Mouse (Mus musculus): Measurements from ENCODE around the gene Mylk.

Mylk gene

DNA sequence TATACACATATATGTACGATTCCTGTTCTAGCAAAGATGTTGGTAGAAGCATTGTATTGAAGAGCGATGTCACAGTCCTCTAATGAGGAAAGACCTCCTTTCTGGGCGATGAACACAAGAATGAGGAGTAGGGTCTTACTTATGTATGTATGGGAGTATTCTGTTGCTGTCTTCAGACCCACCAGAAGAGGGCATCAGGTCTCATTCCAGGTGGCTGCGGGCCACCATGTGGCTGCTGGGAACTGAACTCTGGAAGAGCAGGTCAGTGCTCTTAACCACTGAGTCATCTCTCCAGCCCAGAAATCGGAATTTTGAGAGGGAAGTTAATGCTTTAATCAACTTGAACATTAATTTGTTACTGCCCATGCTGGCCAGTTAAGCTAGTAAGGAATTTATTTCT, 279.3 kb downstream of the Mylk start:
- peak; percentile 1 for DNase-seq (ENCODE audit: low spot score)

GRCm38 (mm10) chr16:35025347-35025746, 280.3 kb downstream of the Mylk start:
- no peak for DNase-seq (ENCODE audit: low spot score)

DNA sequence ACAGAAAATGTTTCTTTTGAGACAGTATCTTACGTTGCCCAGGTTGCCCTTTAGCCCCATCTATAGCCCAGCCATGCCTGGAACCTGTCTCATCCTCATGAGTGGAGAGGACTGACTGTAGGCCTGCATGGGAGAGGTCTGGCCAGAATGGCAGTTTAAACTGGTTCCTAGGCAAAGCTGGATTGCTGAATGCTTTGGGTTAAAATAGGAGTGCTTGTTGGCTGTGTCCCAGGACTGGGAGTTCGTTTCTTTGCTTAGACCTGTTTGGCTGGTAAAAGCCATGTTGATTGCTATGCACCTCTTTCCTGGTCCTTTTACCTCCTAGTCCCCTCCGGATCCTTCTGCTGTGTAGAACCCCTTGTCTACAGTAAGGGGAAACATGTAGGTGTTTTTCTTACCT, 288.2 kb downstream of the Mylk start:
- DNase-seq (ENCODE audit: low spot score) = no peak

- no peak for DNase-seq (ENCODE audit: low spot score)
Measured at GRCm38 (mm10) chr16:35033809-35034577, 289.0 kb downstream of the Mylk start.

DNA sequence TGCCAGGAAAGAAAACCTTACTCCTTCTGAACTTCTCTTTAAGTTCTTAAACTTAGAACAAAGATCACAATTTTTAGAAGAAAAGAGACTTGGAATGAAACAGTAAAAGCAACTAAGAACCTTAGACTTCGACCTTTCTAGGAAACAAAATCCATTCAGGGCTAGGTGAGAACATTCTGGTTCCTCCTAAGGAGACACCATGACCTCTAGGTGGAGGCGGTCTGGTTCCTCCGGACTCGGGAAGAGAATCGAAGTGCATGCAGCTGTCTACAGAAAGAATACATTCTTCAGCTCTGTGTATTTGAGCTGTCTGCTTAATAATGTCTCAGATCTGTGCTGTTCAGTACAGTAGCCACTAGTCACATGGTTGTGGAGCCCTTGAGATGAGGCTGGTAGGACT, 290.0 kb downstream of the Mylk start:
- DNase-seq (ENCODE audit: low spot score) = no peak

- no peak for DNase-seq (ENCODE audit: low spot score)
Measured at GRCm38 (mm10) chr16:35036754-35037153, 291.7 kb downstream of the Mylk start.

DNA sequence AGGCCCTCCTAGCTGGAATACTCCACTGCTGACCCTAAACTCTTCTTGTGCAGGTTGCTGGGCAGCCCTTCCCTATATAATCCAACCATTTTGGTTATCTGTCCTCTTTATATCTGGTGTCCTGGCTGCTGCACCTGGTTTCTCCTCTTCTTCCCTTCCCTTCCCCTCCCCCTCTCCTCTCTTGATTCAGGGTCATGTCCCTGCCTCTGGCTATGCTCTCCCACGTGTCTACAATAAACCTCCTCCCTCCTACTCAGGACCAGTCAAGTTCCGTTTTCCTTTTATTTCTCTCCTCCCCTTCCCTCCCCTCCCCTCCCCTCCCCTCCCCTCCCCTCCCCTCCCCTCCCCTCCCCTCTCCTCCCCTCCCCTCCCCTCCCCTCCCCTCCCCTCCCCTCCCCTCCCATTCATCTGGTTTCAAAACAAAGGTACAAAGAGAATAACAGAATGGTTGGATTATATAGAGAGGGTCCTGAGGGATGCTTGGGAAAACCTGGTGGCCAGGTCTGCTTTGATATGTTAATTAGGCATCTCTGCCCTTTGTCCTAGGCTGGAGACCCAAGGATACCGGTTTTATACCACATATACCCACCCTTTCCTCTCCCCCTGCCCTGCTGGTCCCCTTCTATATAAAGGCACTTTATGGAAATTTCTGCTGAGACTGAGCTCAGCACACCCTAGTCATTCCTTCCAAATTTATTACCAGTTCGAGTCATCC, 293.5 kb downstream of the Mylk start:
- DNase-seq (ENCODE audit: low spot score) = no peak

DNA sequence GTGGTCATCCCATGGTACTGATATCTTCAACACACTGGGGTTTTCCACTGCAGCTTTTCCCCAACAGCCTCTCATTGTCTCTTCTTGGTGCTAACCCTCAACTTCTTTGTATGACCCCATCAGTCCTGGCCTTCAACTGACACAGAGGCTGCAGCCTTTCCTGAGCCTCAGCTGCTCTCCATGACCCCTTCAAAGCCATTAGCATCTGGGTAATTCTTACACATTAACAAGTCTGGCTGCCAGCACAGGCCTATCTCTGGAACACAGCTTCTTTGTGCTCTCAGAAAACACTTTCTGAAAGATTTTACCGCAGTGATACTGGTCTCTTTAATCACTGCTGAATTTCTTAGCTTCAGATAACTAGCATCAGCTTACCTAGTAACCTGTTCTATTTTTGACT, 295.1 kb downstream of the Mylk start:
- no peak for DNase-seq (ENCODE audit: low spot score)

- DNase-seq (ENCODE audit: low spot score) = no peak
Measured at GRCm38 (mm10) chr16:35041001-35041400, 296.0 kb downstream of the Mylk start.

GRCm38 (mm10) chr16:35046081-35046775, 301.2 kb downstream of the Mylk start:
- no peak for DNase-seq (ENCODE audit: low spot score)

- no peak for DNase-seq (ENCODE audit: low spot score)
Measured at GRCm38 (mm10) chr16:35047272-35047969, 302.4 kb downstream of the Mylk start.

DNA sequence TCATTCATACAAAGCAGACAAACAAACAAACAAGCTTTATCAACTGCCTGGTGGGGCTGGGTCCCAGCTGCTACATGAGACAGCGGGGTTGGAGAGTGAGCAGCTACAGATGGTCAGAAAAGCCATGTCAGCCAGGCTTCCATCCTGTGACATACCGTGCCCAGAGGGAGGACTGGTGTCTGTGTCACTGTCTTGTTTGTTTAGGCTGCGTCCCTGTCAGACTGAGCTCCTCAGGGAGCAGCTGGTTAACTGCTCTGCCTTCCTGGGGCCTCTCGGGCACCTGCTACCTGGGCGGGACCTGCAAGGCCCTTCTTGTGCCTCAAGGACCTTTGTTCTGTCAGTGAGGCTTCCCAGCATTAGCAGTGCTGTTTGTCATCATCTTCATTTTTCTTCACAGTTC, 306.1 kb downstream of the Mylk start:
- no peak for DNase-seq (ENCODE audit: low spot score)

All from T-cell, adult 2 months (primary cell).